Mouse (Mus musculus) right cerebral cortex, postnatal 10 days (tissue): Measurements from ENCODE around the gene Dtx3.
"Not testable (repeated sequence)": the region's sequence is repeated elsewhere in the genome, so short reads cannot be mapped to it uniquely, and the experiment has no call there.

Source experiments
- DNase-seq, 2 experiments: peaks; one replicate each; pipeline ENCODE4 v3.0.0; 2021; ENCODE audit warnings: low spot score in 2 of 2

Gene Dtx3

GRCm38 (mm10) chr10:127165654-127166403, 29.7 kb downstream of the Dtx3 start:
- DNase-seq: peak; percentile 62 to 72

DNA sequence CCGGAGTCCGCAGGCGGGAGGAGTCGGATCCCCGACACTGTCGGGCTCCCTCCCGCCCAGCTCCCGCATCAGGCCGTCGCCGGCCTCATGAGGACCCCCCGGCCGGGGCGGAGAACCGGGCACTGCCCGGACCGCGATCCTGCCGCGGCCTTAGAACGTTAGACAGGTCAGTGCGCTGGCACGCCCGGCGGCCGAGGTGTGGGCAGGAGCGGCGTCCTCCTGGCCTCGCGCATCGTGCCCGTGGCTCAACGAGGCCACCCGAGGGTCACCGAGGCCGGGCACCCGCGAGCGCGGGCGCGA, 30.2 kb downstream of the Dtx3 start:
- peak; percentile 40 to 56 for DNase-seq

GRCm38 (mm10) chr10:127164631-127165353, 30.7 kb downstream of the Dtx3 start, which contains the start of gene B4galnt1:
TSS of gene B4galnt1 (plus strand) at chr10:127165225.
- DNase-seq: peak; percentile 88 to 89

- no peak for DNase-seq
These were observed 31.3 kb downstream of the Dtx3 start for GRCm38 (mm10) chr10:127164190-127164589.

DNA sequence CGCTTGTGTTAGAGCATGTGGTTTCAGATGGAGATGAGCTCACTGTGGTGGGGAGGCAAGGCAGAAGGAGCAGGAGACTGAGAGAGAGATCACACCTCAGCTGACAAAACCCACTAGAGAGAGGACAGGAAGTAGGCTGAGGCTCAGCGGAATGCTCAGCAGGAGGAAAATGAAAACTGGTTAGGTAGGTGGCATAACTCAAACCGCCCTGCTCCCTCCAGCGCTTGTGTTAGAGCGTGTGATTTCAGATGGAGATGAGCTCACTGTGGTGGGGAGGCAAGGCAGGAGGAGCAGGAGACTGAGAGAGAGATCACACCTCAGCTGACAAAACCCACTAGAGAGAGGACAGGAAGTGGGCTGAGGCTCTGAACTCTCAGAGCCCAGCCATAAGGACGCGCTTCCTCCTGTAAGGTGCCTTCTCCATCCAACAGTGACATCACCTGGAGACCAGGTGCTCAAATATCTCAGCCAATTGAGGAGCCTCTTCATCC, 32.7 kb downstream of the Dtx3 start:
- peak in 1 of 2 experiments; percentile 35 for DNase-seq

- DNase-seq: no peak
These were observed 34.8 kb downstream of the Dtx3 start for GRCm38 (mm10) chr10:127160728-127161127.

- DNase-seq: no peak
These were observed 35.4 kb downstream of the Dtx3 start for GRCm38 (mm10) chr10:127160081-127160480.

- no peak for DNase-seq
These were observed 37.1 kb downstream of the Dtx3 start for GRCm38 (mm10) chr10:127158471-127158870.

GRCm38 (mm10) chr10:127156511-127156910, 39.0 kb downstream of the Dtx3 start:
- DNase-seq: no peak

GRCm38 (mm10) chr10:127156089-127156488, 39.4 kb downstream of the Dtx3 start:
- no peak for DNase-seq

- DNase-seq: no peak
These were observed 40.9 kb downstream of the Dtx3 start for GRCm38 (mm10) chr10:127154652-127155051.

- no peak for DNase-seq
These were observed 41.3 kb downstream of the Dtx3 start for GRCm38 (mm10) chr10:127154241-127154640.

DNA sequence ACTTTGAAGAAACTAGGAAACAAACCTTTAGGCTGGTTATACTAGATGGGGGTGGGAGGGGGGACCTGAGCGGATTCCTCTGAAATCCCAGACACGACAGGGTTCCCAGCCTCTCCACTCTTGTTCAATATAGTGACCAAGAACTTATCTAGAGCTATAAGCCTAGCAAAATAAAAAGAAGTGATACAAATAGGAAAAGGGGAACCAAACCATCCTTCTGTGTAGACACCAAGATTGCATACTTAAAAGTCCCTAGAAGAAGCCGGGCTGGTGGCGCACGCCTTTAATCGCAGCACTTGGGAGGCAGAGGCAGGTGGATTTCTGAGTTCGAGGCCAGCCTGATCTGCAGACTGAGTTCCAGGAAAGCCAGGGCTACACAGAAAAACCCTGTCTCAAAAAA, 42.2 kb downstream of the Dtx3 start:
- DNase-seq: no peak

- not testable (repeated sequence) for DNase-seq
These were observed 43.0 kb downstream of the Dtx3 start for GRCm38 (mm10) chr10:127152556-127152955.

DNA sequence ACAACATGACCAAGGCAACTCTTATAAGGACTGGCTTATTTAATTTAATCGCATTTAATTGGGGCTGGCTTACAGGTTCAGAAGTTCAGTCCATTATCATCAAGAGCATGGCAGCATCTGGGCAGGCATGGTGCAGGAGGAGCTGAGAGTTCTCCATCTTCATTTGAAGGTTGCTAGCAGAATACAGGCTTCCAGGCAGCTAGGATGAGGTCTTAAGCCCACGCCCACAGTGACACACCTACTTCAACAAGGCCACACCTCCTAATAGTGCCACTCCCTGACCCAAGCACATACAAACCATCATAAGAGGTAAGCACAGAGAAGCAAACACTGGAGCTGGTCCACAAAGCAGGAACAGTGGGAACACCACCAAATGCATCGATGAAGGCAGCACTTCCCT, 44.3 kb downstream of the Dtx3 start:
- DNase-seq: not testable (repeated sequence)

GRCm38 (mm10) chr10:127150471-127150872, 45.1 kb downstream of the Dtx3 start:
- DNase-seq: no peak

DNA sequence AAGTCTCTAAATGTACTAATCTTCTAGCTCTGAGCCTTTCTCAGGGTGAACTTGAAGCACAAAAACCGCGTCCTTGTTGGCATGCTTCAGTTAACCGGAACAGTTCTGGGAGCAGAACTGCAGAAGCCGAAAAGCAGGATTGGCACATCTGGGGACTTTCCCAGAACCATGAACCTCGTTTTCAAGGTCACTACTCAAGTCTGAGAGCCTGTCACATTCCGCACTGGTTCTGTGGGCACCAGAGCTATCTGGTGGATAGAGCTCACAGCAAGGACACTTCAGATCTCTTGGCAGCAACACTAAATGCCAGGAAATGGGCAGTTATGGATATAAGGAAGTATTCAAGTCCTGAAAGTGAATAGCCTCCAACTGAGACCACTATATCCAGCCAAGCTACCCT, 48.4 kb downstream of the Dtx3 start:
- no peak for DNase-seq

GRCm38 (mm10) chr10:127145303-127145702, 50.2 kb downstream of the Dtx3 start:
- no peak for DNase-seq

DNA sequence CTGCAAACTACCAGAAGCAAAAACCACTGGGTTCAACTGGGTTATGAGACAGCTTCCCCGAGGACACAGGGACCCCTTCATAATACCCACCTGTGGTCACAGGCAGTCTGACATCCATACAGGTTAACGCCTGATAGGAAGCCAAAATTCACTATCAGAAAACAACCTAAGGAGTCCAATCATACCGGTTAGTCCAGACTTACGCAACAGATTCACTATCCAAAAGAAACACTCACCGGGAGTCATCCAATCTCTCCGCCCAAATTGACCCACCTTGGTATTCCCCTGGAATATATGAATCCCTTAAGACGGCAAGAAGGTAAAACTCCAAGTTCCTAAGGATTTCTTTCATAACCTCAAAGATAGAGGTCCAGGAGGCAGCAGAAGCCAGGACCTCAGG, 51.0 kb downstream of the Dtx3 start:
- no peak for DNase-seq

DNA sequence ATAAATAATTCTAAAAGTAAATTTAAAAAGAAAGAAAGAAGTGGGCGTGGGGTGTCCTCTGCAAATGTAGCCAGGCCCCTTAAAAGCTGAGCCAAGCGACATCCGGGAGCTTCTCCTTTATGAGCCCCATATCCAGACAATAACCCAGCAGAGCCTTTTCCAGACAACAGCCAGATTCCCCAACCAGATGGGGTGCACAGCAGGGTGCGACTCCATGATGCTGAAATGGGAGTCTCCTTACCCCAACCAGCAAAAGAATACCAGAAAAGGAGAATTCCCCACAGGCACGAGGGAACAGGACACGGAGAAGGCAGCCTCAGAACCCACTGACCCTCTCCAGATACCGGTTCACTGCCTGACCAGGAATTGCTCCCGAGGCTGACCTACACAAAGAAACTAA, 52.3 kb downstream of the Dtx3 start:
- no peak for DNase-seq

DNA sequence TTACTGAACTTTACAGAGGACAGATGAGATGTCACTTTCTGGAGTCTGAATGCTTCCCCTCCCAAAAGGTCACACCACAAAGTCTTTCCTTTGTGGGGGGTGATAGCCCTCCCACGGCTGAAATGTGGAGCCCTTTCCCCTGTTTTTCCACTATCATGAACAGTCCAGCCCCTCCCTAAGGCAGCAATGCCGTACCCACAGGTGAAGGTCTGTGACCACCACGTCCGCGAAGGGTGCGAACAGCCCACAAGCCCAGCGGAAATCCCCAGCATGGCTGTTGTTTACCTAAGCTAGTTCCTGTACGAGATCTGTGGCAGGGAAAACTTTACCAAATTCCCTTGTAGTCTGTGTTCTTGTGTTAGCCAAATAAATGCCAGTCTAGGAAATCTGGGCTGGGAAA, 54.0 kb downstream of the Dtx3 start:
- DNase-seq: no peak

GRCm38 (mm10) chr10:127140971-127141370, 54.6 kb downstream of the Dtx3 start:
- DNase-seq: no peak
